Mouse (Mus musculus): ENCODE measurements around the gene Igf2. TPM values are rescaled to one million over a fixed set of nuclear protein-coding genes. Genes with fewer than 3 reads are reported as not detected.

Gene Igf2
- polyA plus RNA-seq, 1 experiment from 2014 or later: 323 TPM

GRCm38 (mm10) chr7:142666109-142666508 is 507 bp downstream of the Igf2 start:
- Histone ChIP-seq H3K4me2 (replicated peaks) (no peak overlapping the region), H3K36me3 (no peaks in the 10 kb centered on the region), H3K27me3 (peaks cover 55% of the 10 kb centered on the region), H3K9ac (no peak overlapping the region), H3K9me3 (replicated peaks) (peaks cover 25% of the 10 kb centered on the region), H3K4me1 (0 out of 2 replicates have a peak, but pooled peaks cover 3% of the 10 kb centered on the region), H3K4me3 (no peak overlapping the region), H3K27ac (no peak overlapping the region)
- ATAC-seq (ENCODE audit: low FRiP score): no peak
- 72% methylated on average over 4 of the region's 4 CpGs for WGBS

GRCm38 (mm10) chr7:142665364-142665763 is 1.3 kb downstream of the Igf2 start:
- 50% methylated on average over 5 of the region's 5 CpGs for WGBS
- Histone ChIP-seq H3K27me3 (peaks cover 62% of the 10 kb centered on the region), H3K4me2 (replicated peaks) (no peak overlapping the region), H3K4me1 (peaks cover 9% of the 10 kb centered on the region), H3K36me3 (no peaks in the 10 kb centered on the region), H3K9ac (no peak overlapping the region), H3K9me3 (replicated peaks) (peaks cover 20% of the 10 kb centered on the region), H3K4me3 (no peak overlapping the region), H3K27ac (no peak overlapping the region)
- ATAC-seq (ENCODE audit: low FRiP score): no peak

GRCm38 (mm10) chr7:142664465-142665029 is 2.1 kb downstream of the Igf2 start:
- Histone ChIP-seq H3K9me3 (replicated peaks) (peaks cover 12% of the 10 kb centered on the region), H3K9ac (no peak overlapping the region), H3K36me3 (no peaks in the 10 kb centered on the region), H3K27ac (no peak overlapping the region), H3K4me2 (replicated peaks) (peak overlapping the region; percentile 34; the same call in 1 of the 2 replicates), H3K4me3 (peak overlapping the region; percentile 22; the same call in 1 of the 2 replicates), H3K4me1 (peaks cover 14% of the 10 kb centered on the region), H3K27me3 (peaks cover 70% of the 10 kb centered on the region)
- WGBS: 5% methylated on average over 9 of the region's 9 CpGs
- no peak for ATAC-seq (ENCODE audit: low FRiP score)

GRCm38 (mm10) chr7:142663931-142664421 is 2.6 kb downstream of the Igf2 start:
- peak overlapping the region; percentile 22 for H3K4me3 ChIP-seq
- under 1% methylated on average over 35 of the region's 53 CpGs for WGBS
- H3K9me3 ChIP-seq (replicated peaks): peaks cover 6% of the 10 kb centered on the region; the same call in 1 of the 2 replicates
- H3K36me3 ChIP-seq: no peaks in the 10 kb centered on the region
- no peak overlapping the region for H3K27ac ChIP-seq
- no peak for ATAC-seq (ENCODE audit: low FRiP score)
- H3K4me1 ChIP-seq: peaks cover 19% of the 10 kb centered on the region
- H3K4me2 ChIP-seq (replicated peaks): peak overlapping the region; percentile 34
- peaks cover 76% of the 10 kb centered on the region for H3K27me3 ChIP-seq
- H3K9ac ChIP-seq: peak overlapping the region; percentile 15; the same call in 1 of the 2 replicates

- no peak overlapping the region for H3K27ac ChIP-seq
- no peak for ATAC-seq (ENCODE audit: low FRiP score)
- H3K9me3 ChIP-seq (replicated peaks): peaks cover under 1% of the 10 kb centered on the region; the same call in 1 of the 2 replicates
- H3K9ac ChIP-seq: no peak overlapping the region
- H3K4me1 ChIP-seq: peaks cover 28% of the 10 kb centered on the region
- no peak overlapping the region for H3K4me2 ChIP-seq (replicated peaks)
- H3K4me3 ChIP-seq: no peak overlapping the region
- 11% methylated on average over 5 of the region's 5 CpGs for WGBS
- no peaks in the 10 kb centered on the region for H3K36me3 ChIP-seq
- peaks cover 84% of the 10 kb centered on the region for H3K27me3 ChIP-seq
Measured at GRCm38 (mm10) chr7:142663151-142663550, 3.5 kb downstream of the Igf2 start.

- Histone ChIP-seq H3K9me3 (replicated peaks) (no peaks in the 10 kb centered on the region), H3K9ac (no peak overlapping the region), H3K4me1 (peaks cover 31% of the 10 kb centered on the region), H3K36me3 (no peaks in the 10 kb centered on the region), H3K4me2 (replicated peaks) (0 out of 2 replicates have a peak overlapping the region, but pooled peaks have one; percentile 52), H3K27me3 (peaks cover 94% of the 10 kb centered on the region), H3K27ac (no peak overlapping the region), H3K4me3 (no peak overlapping the region)
- ATAC-seq (ENCODE audit: low FRiP score): no peak
Measured at GRCm38 (mm10) chr7:142661811-142662210, 4.8 kb downstream of the Igf2 start.

GRCm38 (mm10) chr7:142661046-142661445 is 5.6 kb downstream of the Igf2 start:
- no peaks in the 10 kb centered on the region for H3K9me3 ChIP-seq (replicated peaks)
- peaks cover 94% of the 10 kb centered on the region for H3K27me3 ChIP-seq
- H3K4me2 ChIP-seq (replicated peaks): peak overlapping the region; percentile 52
- H3K27ac ChIP-seq: peak overlapping the region; percentile 71; the same call in 1 of the 2 replicates
- H3K4me1 ChIP-seq: peaks cover 31% of the 10 kb centered on the region
- no peaks in the 10 kb centered on the region for H3K36me3 ChIP-seq
- peak overlapping the region; percentile 39 for H3K4me3 ChIP-seq
- peak overlapping the region; percentile 53 for H3K9ac ChIP-seq
- no peak for ATAC-seq (ENCODE audit: low FRiP score)
- WGBS: under 1% methylated on average over 25 of the region's 25 CpGs

GRCm38 (mm10) chr7:142660651-142660945 is 6.0 kb downstream of the Igf2 start:
- peak overlapping the region; percentile 53 for H3K9ac ChIP-seq
- H3K27ac ChIP-seq: peak overlapping the region; percentile 71
- peaks cover 94% of the 10 kb centered on the region for H3K27me3 ChIP-seq
- no peak for ATAC-seq (ENCODE audit: low FRiP score)
- WGBS: under 1% methylated on average over 29 of the region's 29 CpGs
- H3K9me3 ChIP-seq (replicated peaks): no peaks in the 10 kb centered on the region
- peak overlapping the region; percentile 52 for H3K4me2 ChIP-seq (replicated peaks)
- H3K4me3 ChIP-seq: peak overlapping the region; percentile 39
- no peaks in the 10 kb centered on the region for H3K36me3 ChIP-seq
- H3K4me1 ChIP-seq: peaks cover 31% of the 10 kb centered on the region

GRCm38 (mm10) chr7:142659767-142660650 is 6.6 kb downstream of the Igf2 start:
- Histone ChIP-seq H3K4me2 (replicated peaks) (peak overlapping the region; percentile 52), H3K36me3 (no peaks in the 10 kb centered on the region), H3K4me1 (peaks cover 31% of the 10 kb centered on the region), H3K4me3 (peak overlapping the region; percentile 39), H3K27ac (peak overlapping the region; percentile 71), H3K9ac (peak overlapping the region; percentile 65), H3K9me3 (replicated peaks) (no peaks in the 10 kb centered on the region), H3K27me3 (peaks cover 94% of the 10 kb centered on the region)
- ATAC-seq (ENCODE audit: low FRiP score): no peak
- 1% methylated on average over 43 of the region's 43 CpGs for WGBS

GRCm38 (mm10) chr7:142659181-142659681 is 7.4 kb downstream of the Igf2 start:
- Histone ChIP-seq H3K27ac (peak overlapping the region; percentile 71), H3K4me2 (replicated peaks) (peak overlapping the region; percentile 52), H3K27me3 (peaks cover 94% of the 10 kb centered on the region), H3K4me1 (peaks cover 31% of the 10 kb centered on the region), H3K9ac (peak overlapping the region; percentile 65), H3K9me3 (replicated peaks) (no peaks in the 10 kb centered on the region), H3K4me3 (peak overlapping the region; percentile 39), H3K36me3 (no peaks in the 10 kb centered on the region)
- under 1% methylated on average over 64 of the region's 70 CpGs for WGBS
- ATAC-seq (ENCODE audit: low FRiP score): peak; percentile 42; the same call in 1 of the 2 replicates

GRCm38 (mm10) chr7:142658681-142659180 is 7.9 kb downstream of the Igf2 start:
- Histone ChIP-seq H3K9me3 (replicated peaks) (no peaks in the 10 kb centered on the region), H3K36me3 (no peaks in the 10 kb centered on the region), H3K27me3 (peaks cover 94% of the 10 kb centered on the region), H3K9ac (peak overlapping the region; percentile 65), H3K27ac (peak overlapping the region; percentile 71), H3K4me1 (peaks cover 31% of the 10 kb centered on the region), H3K4me2 (replicated peaks) (peak overlapping the region; percentile 52), H3K4me3 (peak overlapping the region; percentile 39)
- WGBS: 0% methylated on average over 34 of the region's 40 CpGs
- ATAC-seq (ENCODE audit: low FRiP score): 0 out of 2 replicates have a peak, but pooled peaks have one; percentile 49

Measured in hindbrain, embryonic 12.5 days (tissue).